Mouse (Mus musculus) heart, postnatal 14 days (tissue): Measurements from ENCODE around the gene Nr2e3. TPM values are rescaled to one million over a fixed set of nuclear protein-coding genes. Genes with fewer than 3 reads are reported as not detected.
A peak's percentile ranks its signal among the peaks of the same experiment; 100 is the strongest.
"Not testable (repeated sequence)": the region's sequence is repeated elsewhere in the genome, so short reads cannot be mapped to it uniquely, and the experiment has no call there.

Source experiments
- DNase-seq, 2 experiments: peaks; one replicate each; pipeline ENCODE4 v3.0.0; 2021 to 2022
- intact Hi-C: fragments of 180-260 bp; cut with DNase I; formaldehyde crosslinking; loops from one replicate; pipeline ENCODE4 v1.15.1; 2025
- long read RNA-seq, 2 experiments: library from polyadenylated mRNA; stranded (forward); transcript quantifications; one replicate each; pipeline ENCODE4 v2.0.0; 2021
- total RNA-seq, 2 experiments: library from RNA; stranded (reverse); gene quantifications; 2 replicates each; pipeline ENCODE4 v1.2.3; 2021

Gene Nr2e3
- not detected for total RNA-seq
- long read RNA-seq, experiment 1: 0 reads
- long read RNA-seq, experiment 2: 0 reads

DNA sequence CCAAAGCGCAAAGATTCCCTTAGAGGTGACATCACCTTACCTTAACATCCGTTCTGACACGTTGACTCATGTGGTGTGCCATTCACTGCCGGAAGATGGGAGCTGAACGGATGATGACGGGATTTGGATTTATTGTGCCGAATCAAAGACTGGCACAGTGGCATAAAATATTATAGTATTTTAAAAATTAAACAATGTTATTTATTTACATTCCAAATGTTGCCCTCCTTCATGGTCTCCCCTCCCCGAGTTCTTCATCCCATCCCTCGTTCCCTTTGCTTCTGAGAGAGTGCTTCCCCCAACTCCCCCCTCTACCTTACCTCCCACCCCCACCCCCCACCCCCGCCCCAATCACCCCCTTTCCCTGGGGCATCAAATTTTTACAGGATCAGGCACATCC is at the start of gene Nr2e3:
Gene Nr2e3 (minus strand): TSS at position 101 of the 400 bp plus-strand sequence.
- intact Hi-C loops: loop anchor here (5.0 kb wide), 1 partner anchor 282 kb away; no protein-coding TSS in a partner anchor
- no peak for DNase-seq

DNA sequence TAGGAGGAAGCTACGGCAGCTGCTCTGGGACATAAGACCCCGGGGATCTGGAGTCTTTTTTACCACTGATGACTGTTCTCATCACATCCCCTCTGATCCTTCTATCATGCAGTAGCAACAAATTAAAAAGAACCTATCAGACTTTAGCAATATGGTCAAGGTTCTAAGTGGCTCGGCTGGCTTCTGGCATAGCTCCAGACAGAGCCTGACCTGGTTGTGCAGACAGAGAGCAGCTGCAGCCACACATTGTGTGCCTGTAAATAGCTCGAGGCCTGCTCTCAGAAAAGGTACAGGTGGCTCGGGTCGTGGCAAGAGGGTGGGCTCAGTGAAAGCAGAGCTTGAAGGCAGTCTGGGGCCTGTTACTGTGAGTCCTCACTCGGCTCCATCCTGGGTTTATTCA is 48.5 kb upstream of the Nr2e3 start:
- intact Hi-C loops: no loop called here
- peak in 1 of 2 experiments; percentile 14 for DNase-seq

- no peak for DNase-seq
- intact Hi-C loops: no loop called here
Observed at GRCm38 (mm10) chr9:60002323-60002722, 41.9 kb upstream of the Nr2e3 start.

DNA sequence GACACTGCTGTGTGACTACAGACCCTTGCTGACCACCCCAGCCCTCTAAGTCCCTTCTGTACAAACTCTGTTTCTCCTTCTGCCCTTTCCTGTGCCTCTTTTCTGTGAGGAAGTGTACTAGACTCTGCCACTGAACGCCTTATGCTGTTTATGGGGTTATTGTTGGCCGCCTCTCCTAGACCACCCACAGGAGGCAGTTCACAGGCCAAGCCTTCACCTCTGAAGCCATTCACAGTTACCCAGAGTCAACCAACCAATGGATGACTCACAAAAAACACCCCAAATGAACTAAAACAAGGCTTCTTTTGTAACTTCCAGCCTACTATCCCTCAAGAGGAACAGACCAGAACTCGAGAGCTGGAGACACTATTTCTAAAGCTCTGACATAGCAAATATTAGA is 41.0 kb upstream of the Nr2e3 start:
- intact Hi-C loops: no loop called here
- DNase-seq: no peak

- intact Hi-C loops: no loop called here
- DNase-seq: no peak
Observed at GRCm38 (mm10) chr9:59997725-59998124, 37.3 kb upstream of the Nr2e3 start.

GRCm38 (mm10) chr9:59991407-59991806 is 30.9 kb upstream of the Nr2e3 start:
- intact Hi-C loops: loop anchor here (5.0 kb wide), 1 partner anchor 246 kb away; no protein-coding TSS in a partner anchor
- no peak for DNase-seq

- peak; percentile 57 to 75 for DNase-seq
- intact Hi-C loops: loop anchor here (5.0 kb wide), 1 partner anchor 247 kb away; no protein-coding TSS in a partner anchor
Observed at GRCm38 (mm10) chr9:59989864-59990263, 29.4 kb upstream of the Nr2e3 start.

DNA sequence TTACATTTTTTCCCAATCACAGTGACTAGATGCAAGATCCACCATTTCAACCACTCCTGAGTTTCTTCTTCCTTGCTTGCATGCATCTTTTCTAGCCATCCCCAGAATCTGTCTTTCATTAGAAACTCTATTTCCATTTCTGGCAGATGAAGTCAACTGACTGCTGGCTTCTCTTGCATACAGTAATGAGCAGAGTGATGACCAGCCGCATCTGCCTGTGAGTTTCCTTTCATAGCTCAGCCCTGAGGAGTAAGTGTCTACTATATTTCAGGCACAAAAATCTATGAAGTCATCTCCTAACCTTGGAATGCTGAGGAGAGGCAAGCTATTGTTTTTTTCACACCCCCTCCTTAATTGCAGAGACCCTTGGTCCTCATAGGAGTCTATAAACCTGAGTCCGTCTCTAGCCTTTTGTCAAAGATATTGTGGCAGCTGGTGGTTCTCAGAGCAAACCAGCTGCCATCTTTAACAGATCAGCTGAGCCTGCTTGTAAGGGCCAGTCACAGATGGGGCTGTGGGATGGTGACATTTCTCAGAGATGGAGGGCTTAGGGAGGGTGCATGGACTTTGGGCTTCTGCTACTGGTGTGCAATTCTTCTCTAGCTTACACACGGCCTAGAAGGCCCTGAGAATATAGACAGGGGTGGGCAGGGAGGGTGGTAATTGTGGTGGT is 25.6 kb upstream of the Nr2e3 start:
- DNase-seq: no peak
- intact Hi-C loops: no loop called here

DNA sequence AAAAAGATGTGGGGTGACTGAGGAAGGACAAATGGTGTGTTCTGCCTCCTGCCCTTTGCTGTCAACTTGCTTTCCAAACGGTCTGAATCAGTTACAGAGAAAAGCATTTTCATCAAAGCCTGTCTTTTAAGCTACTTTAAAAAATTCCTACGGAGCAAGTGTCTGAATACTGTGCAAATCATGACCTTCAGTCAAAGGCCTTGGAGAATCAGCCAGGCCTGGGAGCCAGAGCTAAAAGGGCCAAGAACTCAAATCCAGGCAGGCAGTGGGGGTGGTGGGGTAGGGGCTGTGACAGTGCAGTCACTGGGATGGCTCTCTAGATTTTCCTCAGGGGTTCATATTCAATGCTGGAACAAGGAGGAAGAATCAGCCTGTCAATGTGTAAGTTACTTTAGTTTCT is 20.7 kb upstream of the Nr2e3 start:
- DNase-seq: no peak
- intact Hi-C loops: no loop called here

DNA sequence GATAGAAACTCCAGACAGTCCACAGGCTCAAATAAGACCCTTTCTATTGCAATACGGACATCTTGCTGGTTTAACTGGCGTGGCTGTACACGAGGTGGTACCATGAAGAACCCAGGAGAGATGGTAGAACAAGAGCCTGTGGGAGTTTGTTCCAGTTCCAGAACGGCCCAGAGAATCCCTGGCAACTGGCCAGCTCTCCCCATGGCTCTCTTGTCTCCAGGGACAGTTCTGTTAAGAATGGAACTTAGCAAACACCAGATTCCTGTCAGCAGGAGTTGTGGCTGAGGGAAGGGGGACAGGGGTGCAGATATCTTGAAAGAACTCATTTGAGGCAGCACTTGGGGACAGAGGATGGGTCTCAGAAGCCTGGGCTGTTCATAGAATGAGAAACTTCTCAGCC is 10.8 kb upstream of the Nr2e3 start:
- intact Hi-C loops: no loop called here
- DNase-seq: peak in 1 of 2 experiments; percentile 23

DNA sequence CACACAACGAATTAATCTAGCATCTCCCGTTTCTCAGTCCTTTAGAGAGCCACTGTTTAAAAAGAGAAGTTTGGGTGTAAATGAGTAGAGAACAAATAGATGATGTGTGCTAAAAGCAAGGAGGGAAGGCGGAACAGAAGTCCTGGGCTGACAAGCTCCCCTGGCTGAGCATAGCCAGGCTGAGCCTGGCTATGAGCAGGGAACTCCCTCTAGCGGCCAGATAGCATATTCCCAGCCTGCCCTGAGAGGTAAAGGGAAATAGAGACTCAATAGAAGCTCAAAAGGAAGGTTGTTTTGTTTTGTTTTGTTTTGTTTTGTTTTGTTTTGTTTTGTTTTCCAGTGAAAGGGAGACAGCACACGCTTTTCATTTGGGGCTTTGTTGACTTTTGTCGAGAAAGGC is 8.9 kb upstream of the Nr2e3 start:
- peak; percentile 47 to 78 for DNase-seq
- intact Hi-C loops: no loop called here

DNA sequence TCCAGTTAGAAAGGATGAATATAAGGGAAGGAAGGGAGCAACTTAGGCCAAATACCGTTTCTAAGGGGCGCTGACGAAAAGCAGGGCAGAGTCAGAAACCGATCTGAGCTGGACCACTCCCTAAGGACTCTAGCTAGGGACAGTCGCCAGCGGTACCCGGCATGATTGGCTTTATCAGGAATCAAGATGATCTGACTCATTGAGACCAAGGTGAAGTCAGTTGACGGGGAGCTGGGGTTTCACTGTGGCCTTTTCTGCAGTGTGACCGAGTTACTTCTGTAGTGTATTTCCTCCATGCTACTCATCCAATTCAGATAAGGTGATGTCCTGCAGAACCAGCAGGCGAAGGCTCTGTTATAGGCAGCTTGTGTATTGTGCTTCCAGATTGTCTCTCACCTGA is 4.6 kb upstream of the Nr2e3 start:
- no peak for DNase-seq
- intact Hi-C loops: no loop called here

DNA sequence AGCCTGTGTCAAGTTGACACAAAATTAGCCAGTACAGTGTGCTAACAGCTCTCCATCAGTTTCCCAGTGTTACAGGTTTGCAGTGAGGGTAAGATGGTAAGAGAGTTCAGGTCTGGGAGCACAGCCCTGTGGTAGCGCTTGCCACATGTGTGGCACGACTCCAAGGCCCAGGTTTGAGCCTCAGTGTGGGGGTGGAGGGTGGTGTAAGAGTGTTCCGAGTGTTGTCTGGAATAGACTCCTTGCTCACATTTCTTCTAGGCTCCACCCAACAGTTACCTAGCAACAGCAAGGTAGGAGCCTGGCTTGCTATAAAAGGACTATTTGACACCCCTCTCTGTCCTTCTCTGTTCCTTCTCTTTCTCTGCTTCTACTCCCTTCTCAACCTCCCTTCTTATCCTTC is 3.9 kb upstream of the Nr2e3 start:
- intact Hi-C loops: loop anchor here (5.0 kb wide), 1 partner anchor 278 kb away; no protein-coding TSS in a partner anchor
- no peak for DNase-seq

GRCm38 (mm10) chr9:59961201-59961955 is 919 bp upstream of the Nr2e3 start:
- no peak for DNase-seq
- intact Hi-C loops: loop anchor here (5.0 kb wide), 1 partner anchor 281 kb away; no protein-coding TSS in a partner anchor

GRCm38 (mm10) chr9:59959276-59959675 is 1.2 kb downstream of the Nr2e3 start:
- intact Hi-C loops: no loop called here
- peak; percentile 80 to 90 for DNase-seq

DNA sequence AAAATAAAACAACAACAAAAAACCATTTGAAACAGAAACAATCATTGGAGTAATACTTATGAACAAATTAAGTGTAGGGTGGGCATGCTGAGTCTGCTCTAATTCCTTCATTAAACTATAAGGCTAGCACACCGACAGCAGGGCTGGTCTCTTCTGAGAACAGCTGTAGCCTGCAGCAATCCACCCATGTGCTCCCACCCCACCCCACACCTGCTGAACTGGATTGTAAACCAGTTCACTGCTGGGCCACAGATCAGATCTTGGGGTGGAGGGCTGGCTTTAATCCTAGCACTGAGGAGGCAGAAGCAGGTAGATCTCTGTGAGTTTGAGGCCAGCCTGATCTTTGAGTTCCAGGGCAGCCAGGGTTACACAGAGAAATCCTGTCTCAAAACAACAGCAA is 2.3 kb downstream of the Nr2e3 start:
- intact Hi-C loops, DNase-seq: not testable (repeated sequence)

GRCm38 (mm10) chr9:59956496-59956895 is 4.0 kb downstream of the Nr2e3 start:
- intact Hi-C loops: loop anchor here (2.0 kb wide), 1 partner anchor 234 kb away; no protein-coding TSS in a partner anchor
- no peak for DNase-seq

GRCm38 (mm10) chr9:59955692-59956091 is 4.8 kb downstream of the Nr2e3 start:
- peak in 1 of 2 experiments; percentile 14 for DNase-seq
- intact Hi-C loops: loop anchor here (2.0 kb wide), 1 partner anchor 233 kb away; no protein-coding TSS in a partner anchor

DNA sequence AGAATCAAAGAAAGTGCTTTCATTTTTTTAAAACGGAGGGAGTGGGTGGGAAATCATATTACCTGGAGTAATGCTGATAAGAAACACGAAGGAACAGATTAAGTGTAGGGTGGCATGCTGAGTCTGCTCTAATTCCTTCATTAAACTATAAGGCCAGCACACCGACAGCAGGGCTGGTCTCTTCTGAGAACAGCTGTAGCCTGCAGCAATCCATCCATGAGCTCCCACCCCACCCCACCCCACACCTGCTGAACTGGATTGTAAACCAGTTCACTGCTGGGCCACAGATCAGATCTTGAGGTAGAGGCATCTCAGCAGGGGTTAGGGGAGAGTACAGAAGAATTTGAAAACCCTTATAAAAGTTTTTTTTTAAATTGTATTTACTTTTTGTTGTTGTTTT is 5.3 kb downstream of the Nr2e3 start:
- intact Hi-C loops: no loop called here
- DNase-seq: no peak

GRCm38 (mm10) chr9:59953556-59953955 is 6.9 kb downstream of the Nr2e3 start:
- DNase-seq: no peak
- intact Hi-C loops: no loop called here

GRCm38 (mm10) chr9:59952515-59953070 is 7.9 kb downstream of the Nr2e3 start:
- peak in 1 of 2 experiments; percentile 10 for DNase-seq
- intact Hi-C loops: no loop called here
